Mouse (Mus musculus): Measurements from ENCODE around the gene Gm38392.

DNA sequence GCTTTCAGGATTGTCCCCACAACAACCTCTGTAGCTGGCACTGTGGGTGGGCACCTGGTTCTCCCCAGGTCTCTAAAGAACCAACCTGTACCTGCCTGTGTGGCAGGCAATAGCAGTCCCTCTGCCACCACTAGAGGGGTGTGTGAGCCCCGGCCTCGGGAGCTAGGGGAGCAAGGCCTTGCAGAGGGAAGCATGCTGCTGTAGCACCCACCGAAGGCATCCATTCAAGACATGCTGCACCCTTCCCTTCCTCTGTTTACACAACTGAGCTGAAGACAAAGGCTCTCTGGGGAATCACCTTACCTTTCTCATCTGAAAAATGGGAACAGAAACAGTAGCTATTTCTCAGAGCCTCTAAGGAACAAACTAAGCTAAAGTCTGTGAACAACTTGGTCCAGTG is 51.8 kb downstream of the Gm38392 start:
- no peak for TF ChIP-seq POLR2A (IDR thresholded peaks at IDR 0.05; ENCODE audit: low read depth, low read length)
- TF ChIP-seq CTCF (IDR thresholded peaks at IDR 0.05; ENCODE audit: borderline replicate concordance, insufficient read depth, low read length) = peak; percentile 26; the same call in 1 of the 2 replicates
